In genomic region chrX:71556965-71557491, GRCm38 (mm10) we compare ENCODE assay signal across 8 mouse cellular contexts. TPM values are rescaled to one million over a fixed set of nuclear protein-coding genes. Genes with fewer than 3 reads are reported as not detected.
DNase-seq lines count a peak whose midpoint lies in the region; ATAC-seq lines count a peak whose summit lies in the region.

No protein-coding gene starts in this region.

- ATAC-seq in embryonic facial prominence, embryonic 15.5 days (ENCODE audit: insufficient number of reproducible peaks, low FRiP score, low TSS enrichment, low read depth) = no peak
- ATAC-seq in intestine, embryonic 14.5 days (replicated peaks; ENCODE audit: low FRiP score, low TSS enrichment, low read depth) = no peak
- ATAC-seq in midbrain, embryonic 16.5 days = no peak

- intact Hi-C loops in left cerebral cortex, postnatal 4 days (cut with DNase I) = no loop called here
- intact Hi-C loops in left cerebral cortex, postnatal 25 days (cut with DNase I) = loop anchor here (2.0 to 10.0 kb wide), 3 partner anchors 64 to 258 kb away; partner anchors contain the start of genes Cd99l2 and Vma21

- no peaks in the 10 kb centered on the region for H3K9me3 ChIP-seq in embryonic facial prominence, embryonic 15.5 days (replicated peaks)
- no peaks in the 10 kb centered on the region for H3K9me3 ChIP-seq in intestine, embryonic 14.5 days (ENCODE audit: control insufficient read depth, low read length)
- H3K9me3 ChIP-seq in midbrain, embryonic 16.5 days (replicated peaks; ENCODE audit: control insufficient read depth, low read length, poor library complexity, severe bottlenecking) = no peaks in the 10 kb centered on the region; the same call in 1 of the 2 replicates

- H3K4me2 ChIP-seq in embryonic facial prominence, embryonic 15.5 days (replicated peaks) = peak overlapping the region; percentile 61
- H3K4me2 ChIP-seq in intestine, embryonic 14.5 days (ENCODE audit: low read length) = peak overlapping the region; percentile 49
- H3K4me2 ChIP-seq in midbrain, embryonic 16.5 days (ENCODE audit: low read length) = peak overlapping the region; percentile 56

- H3K27ac ChIP-seq in embryonic facial prominence, embryonic 15.5 days (replicated peaks) = peak overlapping the region; percentile 93
- H3K27ac ChIP-seq in intestine, embryonic 14.5 days (ENCODE audit: low read depth) = peak overlapping the region; percentile 94
- peak overlapping the region; percentile 94 for H3K27ac ChIP-seq in midbrain, embryonic 16.5 days (ENCODE audit: low read length)

- WGBS in embryonic facial prominence, embryonic 15.5 days = 14% methylated on average over 20 of the region's 37 CpGs
- 17% methylated on average over 28 of the region's 37 CpGs for WGBS in intestine, embryonic 14.5 days
- WGBS in midbrain, embryonic 16.5 days = 16% methylated on average over 30 of the region's 37 CpGs

- H3K9ac ChIP-seq in embryonic facial prominence, embryonic 15.5 days = peak overlapping the region; percentile 62
- peak overlapping the region; percentile 83 for H3K9ac ChIP-seq in intestine, embryonic 14.5 days (ENCODE audit: low read length)
- H3K9ac ChIP-seq in midbrain, embryonic 16.5 days (ENCODE audit: low read depth, low read length) = peak overlapping the region; percentile 85

- H3K27me3 ChIP-seq in embryonic facial prominence, embryonic 15.5 days = no peaks in the 10 kb centered on the region
- no peaks in the 10 kb centered on the region for H3K27me3 ChIP-seq in intestine, embryonic 14.5 days (replicated peaks; ENCODE audit: control insufficient read depth, insufficient read depth, low read length)
- no peaks in the 10 kb centered on the region for H3K27me3 ChIP-seq in midbrain, embryonic 16.5 days (ENCODE audit: control insufficient read depth, insufficient read depth, low read depth, low read length)

- 0 out of 2 replicates have a peak, but pooled peaks cover 3% of the 10 kb centered on the region for H3K4me1 ChIP-seq in embryonic facial prominence, embryonic 15.5 days
- no peaks in the 10 kb centered on the region for H3K4me1 ChIP-seq in intestine, embryonic 14.5 days (replicated peaks; ENCODE audit: control insufficient read depth, insufficient read depth, low read length)
- H3K4me1 ChIP-seq in midbrain, embryonic 16.5 days (ENCODE audit: control insufficient read depth, insufficient read depth, low read length) = no peaks in the 10 kb centered on the region; the same call in 1 of the 2 replicates

- peak overlapping the region; percentile 64 for H3K4me3 ChIP-seq in embryonic facial prominence, embryonic 15.5 days (replicated peaks)
- H3K4me3 ChIP-seq in intestine, embryonic 14.5 days (ENCODE audit: low read depth, low read length) = peak overlapping the region; percentile 61
- peak overlapping the region; percentile 67 for H3K4me3 ChIP-seq in midbrain, embryonic 16.5 days (ENCODE audit: low read depth, low read length)

- DNase-seq in left cerebral cortex, postnatal 4 days = peak; percentile 1
- no peak for DNase-seq in left cerebral cortex, postnatal 25 days (ENCODE audit: low spot score in 2 of 2)
- peak; percentile 9 for DNase-seq in NIH3T3 (ENCODE audit: low read depth)
- peak; percentile 64 for DNase-seq in intestine, embryonic 14.5 days (ENCODE audit: low spot score)
- no peak for DNase-seq in spleen, postnatal 14 days (ENCODE audit: low spot score in 2 of 2)
- no peak for DNase-seq in layer of hippocampus, postnatal 36 days

- H3K36me3 ChIP-seq in embryonic facial prominence, embryonic 15.5 days = no peaks in the 10 kb centered on the region
- H3K36me3 ChIP-seq in intestine, embryonic 14.5 days (ENCODE audit: control insufficient read depth, insufficient read depth, low read length) = peaks cover 19% of the 10 kb centered on the region; the same call in 1 of the 2 replicates
- no peaks in the 10 kb centered on the region for H3K36me3 ChIP-seq in midbrain, embryonic 16.5 days (ENCODE audit: control insufficient read depth, insufficient read depth, low read length)

RNA-seq across cellular contexts. Expression of gene Hmgb3, which starts 1.3 kb away (rescaled TPM):
- 100 to 1,000 TPM; 189 to 222 TPM for total RNA-seq in left cerebral cortex, postnatal 4 days (2021)
- 10 to 100 TPM; 36.1 to 43.8 TPM for total RNA-seq in left cerebral cortex, postnatal 25 days (2021)
- polyA plus RNA-seq in embryonic facial prominence, embryonic 15.5 days (2015; fragmentation: Nextera tagmentation; extraction: Ambion mirVana) = 196 and 201 TPM in 2 replicates
- 207 and 236 TPM in 2 replicates for polyA plus RNA-seq in intestine, embryonic 14.5 days (2014; fragmentation: Nextera tagmentation; extraction: Ambion mirVana)
- 517 and 566 TPM in 2 replicates for polyA plus RNA-seq in midbrain, embryonic 16.5 days (2015; fragmentation: Nextera tagmentation; extraction: Ambion mirVana)
- 10 to 100 TPM; 14.0 to 19.9 TPM for total RNA-seq in layer of hippocampus, postnatal 36 days (2021)

Comparison
In these comparisons a context has a peak if more than half of its experiments do, and no peak if none do; other contexts are left out.
1. DNase-seq: peak in left cerebral cortex, postnatal 4 days (single experiment), NIH3T3 (single experiment) and intestine, embryonic 14.5 days (single experiment); none in left cerebral cortex, postnatal 25 days (0 of 2), spleen, postnatal 14 days (0 of 2) and layer of hippocampus, postnatal 36 days (0 of 2).
2. RNA of gene Hmgb3, which starts 1.3 kb away (total RNA-seq): 189 to 222 TPM in left cerebral cortex, postnatal 4 days; 36.1 to 43.8 TPM in left cerebral cortex, postnatal 25 days and 14.0 to 19.9 TPM in layer of hippocampus, postnatal 36 days; every median in the first group is over 4 times any median in the second.
3. Peak in every context shown above with its lines, with median percentiles within 50 percentile points of each other: H3K27ac ChIP-seq, H3K4me2 ChIP-seq, H3K4me3 ChIP-seq and H3K9ac ChIP-seq.